8 mouse cellular contexts compared by ENCODE assay signal in genomic region chr10:80270734-80271181, GRCm38 (mm10). TPM values are rescaled to one million over a fixed set of nuclear protein-coding genes. Genes with fewer than 3 reads are reported as not detected.
DNase-seq lines count a peak whose midpoint lies in the region; ATAC-seq and TF ChIP-seq lines count a peak whose summit lies in the region.

No protein-coding gene starts in this region.

- H3K4me1 ChIP-seq in thymus, adult 2 months (replicated peaks; ENCODE audit: control insufficient read depth, insufficient read depth, low read length): peaks cover 43% of the 10 kb centered on the region

- DNase-seq in cerebellum, adult 18-20 months: peak; percentile 60 to 61
- no peak for DNase-seq in thymus, adult 2 months
- DNase-seq in thymus, postnatal 14 days: no peak
- DNase-seq in liver: peak; percentile 73
- no peak for DNase-seq in ovary, postnatal 14 days (ENCODE audit: low spot score)
- no peak for DNase-seq in Muller cell, postnatal 12 days (ENCODE audit: inconsistent ontology term)
- DNase-seq in thymus, postnatal 4 days: no peak

- peaks cover 11% of the 10 kb centered on the region for H3K36me3 ChIP-seq in thymus, adult 2 months (ENCODE audit: control insufficient read depth, insufficient read depth, low read length)

- H3K27me3 ChIP-seq in thymus, adult 2 months (ENCODE audit: control insufficient read depth, insufficient read depth, low read length): no peaks in the 10 kb centered on the region

- TF ChIP-seq POLR2A in thymus, adult 2 months (IDR thresholded peaks at IDR 0.05; ENCODE audit: control insufficient read depth, extremely low read depth, insufficient read depth, low read length, poor library complexity): no peak

- WGBS in thymus, adult 2 months: 57% methylated on average over 6 of the region's 6 CpGs

- TF ChIP-seq CTCF in thymus, adult 2 months (IDR thresholded peaks at IDR 0.05; ENCODE audit: borderline replicate concordance, control insufficient read depth, extremely low read depth, insufficient read depth, low read length, poor library complexity): no peak

- H3K4me3 ChIP-seq in thymus, adult 2 months (ENCODE audit: control insufficient read depth, insufficient read depth, low read length): no peak overlapping the region

- no peak for ATAC-seq in cerebellum, adult (ENCODE audit: insufficient number of reproducible peaks, low FRiP score, low TSS enrichment)

- H3K27ac ChIP-seq in thymus, adult 2 months (ENCODE audit: control insufficient read depth, insufficient read depth, low read length): peak overlapping the region; percentile 27; the same call in 1 of the 2 replicates

RNA-seq across cellular contexts. Expression of gene Dazap1, which starts 9.5 kb away (rescaled TPM):
- 134 and 166 TPM in 2 replicates for polyA plus RNA-seq in thymus, adult 2 months (2012; rRNA removed)

RNA-seq across cellular contexts. Expression of gene Gamt, which starts 9.9 kb away (rescaled TPM):
- 6.0 and 6.4 TPM in 2 replicates for polyA plus RNA-seq in thymus, adult 2 months (2012; rRNA removed)

RNA-seq across cellular contexts. Expression of gene Rps15, which starts 21.5 kb away (rescaled TPM):
- 2,172 and 2,371 TPM in 2 replicates for polyA plus RNA-seq in thymus, adult 2 months (2012; rRNA removed)

RNA-seq across cellular contexts. Expression of gene Ndufs7, which starts 21.8 kb away (rescaled TPM):
- 531 and 647 TPM in 2 replicates for polyA plus RNA-seq in thymus, adult 2 months (2012; rRNA removed)

RNA-seq across cellular contexts. Expression of gene Apc2, which starts 25.0 kb away (rescaled TPM):
- 0.40 and 0.57 TPM in 2 replicates for polyA plus RNA-seq in thymus, adult 2 months (2012; rRNA removed)

Comparison
In these comparisons a context has a peak if more than half of its experiments do, and no peak if none do; other contexts are left out.
1. DNase-seq: peak in cerebellum, adult 18-20 months (2 of 2) and liver (single experiment); none in thymus, adult 2 months (single experiment), thymus, postnatal 14 days (single experiment), ovary, postnatal 14 days (single experiment), Muller cell, postnatal 12 days (single experiment) and thymus, postnatal 4 days (single experiment).